Mouse (Mus musculus) kidney, adult 2 months (tissue): ENCODE data around the gene Pds5a. TPM values are rescaled to one million over a fixed set of nuclear protein-coding genes. Genes with fewer than 3 reads are reported as not detected.

Source experiments
- DNase-seq: peaks from one replicate; pipeline ENCODE4 v3.0.0; 2021
- H3K27ac ChIP-seq: fragments of 200-500 bp; 2 replicates; pipeline ENCODE4 v1.5.1; 2012; ENCODE audit warnings: low read depth, low read length, control low read depth, inconsistent platforms; ENCODE audit not compliant: insufficient read depth
- H3K27me3 ChIP-seq: fragments of 200-500 bp; replicated peaks from 2 replicates; pipeline ENCODE4 v1.6.1; 2012; ENCODE audit warnings: mild to moderate bottlenecking, moderate library complexity, low read length, inconsistent platforms; ENCODE audit not compliant: control insufficient read depth, insufficient read depth
- H3K36me3 ChIP-seq: fragments of 200-500 bp; 2 replicates; pipeline ENCODE4 v1.6.1; 2012; ENCODE audit warnings: mild to moderate bottlenecking, moderate library complexity, low read length, inconsistent platforms; ENCODE audit not compliant: control insufficient read depth, insufficient read depth
- H3K4me1 ChIP-seq: fragments of 200-500 bp; 2 replicates; pipeline ENCODE4 v1.6.1; 2011; ENCODE audit warnings: low read length; ENCODE audit not compliant: control insufficient read depth, insufficient read depth
- H3K4me3 ChIP-seq: fragments of 200-500 bp; 2 replicates; pipeline ENCODE4 v1.5.1; 2011; ENCODE audit warnings: mild to moderate bottlenecking, low read depth, low read length, control low read depth; ENCODE audit not compliant: insufficient read depth
- CTCF ChIP-seq: fragments of 200-500 bp; conservative IDR thresholded peaks from 2 replicates; pipeline ENCODE4 v1.5.1; 2011; ENCODE audit warnings: low read depth, mild to moderate bottlenecking, control low read depth, low read length, moderate library complexity, mixed read lengths; ENCODE audit not compliant: insufficient read depth, insufficient read length
- POLR2A ChIP-seq: fragments of 200-500 bp; IDR thresholded peaks from one replicate; pipeline ENCODE4 v1.6.1; 2011; ENCODE audit warnings: low read depth, low read length, control low read depth
- WGBS: fragments of 180-500 bp; shearing (Covaris S2); methylation state at CpG from one replicate; pipeline ENCODE4 v1.1.7; 2018; 5-methylcytosine and 5-hydroxymethylcytosine counted together
- polyA plus RNA-seq: library from polyadenylated mRNA; depleted of rRNA; stranded (reverse); fragments of >200 nt; gene quantifications from 2 replicates; pipeline ENCODE4 v1.2.3, GENCODE M21; 2012

The Pds5a gene
- polyA plus RNA-seq, 1 experiment = 17.3 TPM

GRCm38 (mm10) chr5:65665370-65665769 lies 32.7 kb downstream of the Pds5a start:
- DNase-seq = no peak
- Histone ChIP-seq H3K4me1 (no peaks in the 10 kb centered on the region), H3K4me3 (no peak overlapping the region)

GRCm38 (mm10) chr5:65661958-65662357 lies 36.1 kb downstream of the Pds5a start:
- H3K4me1 ChIP-seq = no peaks in the 10 kb centered on the region
- DNase-seq = no peak
- no peak overlapping the region for H3K27ac ChIP-seq
- TF ChIP-seq POLR2A (no peak), CTCF (no peak)
- 95% methylated on average over 2 of the region's 2 CpGs for WGBS
- H3K27me3 ChIP-seq = no peaks in the 10 kb centered on the region
- H3K36me3 ChIP-seq = peaks cover 2% of the 10 kb centered on the region; the same call in 1 of the 2 replicates
- H3K4me3 ChIP-seq = no peak overlapping the region

More at GRCm38 (mm10) chr5:65665370-65665769, 32.7 kb downstream of the Pds5a start:
- no peaks in the 10 kb centered on the region; the same call in 1 of the 2 replicates for H3K36me3 ChIP-seq
- no peak overlapping the region for H3K27ac ChIP-seq
- 55% methylated on average over 1 of the region's 1 CpGs for WGBS
- TF ChIP-seq POLR2A (no peak), CTCF (no peak)
- no peaks in the 10 kb centered on the region for H3K27me3 ChIP-seq

DNA sequence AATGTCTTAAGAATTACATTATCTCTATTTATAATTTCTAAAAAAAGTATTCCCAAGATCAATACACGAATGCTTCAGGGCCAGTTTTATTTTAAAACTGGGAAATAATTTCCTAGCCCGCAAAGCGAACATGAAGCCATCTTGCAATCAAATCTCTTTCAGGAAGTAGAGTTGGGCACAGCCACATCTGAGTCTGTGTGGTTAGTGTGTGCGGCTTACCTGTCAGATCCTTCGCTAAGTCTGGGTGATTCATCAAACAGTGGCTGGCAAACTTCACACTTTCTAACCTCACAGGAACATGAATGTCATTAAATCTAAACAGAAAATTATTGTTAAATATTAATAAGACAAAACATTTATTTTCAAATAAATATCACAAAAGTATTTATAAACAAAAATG lies 44.3 kb downstream of the Pds5a start:
- H3K36me3 ChIP-seq = peaks cover 9% of the 10 kb centered on the region

GRCm38 (mm10) chr5:65638896-65639295 lies 59.2 kb downstream of the Pds5a start:
- H3K36me3 ChIP-seq = peaks cover 6% of the 10 kb centered on the region
- no peak for TF ChIP-seq POLR2A
- TF ChIP-seq CTCF = no peak
- WGBS = 90% methylated on average over 1 of the region's 1 CpGs
- H3K4me1 ChIP-seq = no peaks in the 10 kb centered on the region
- no peak overlapping the region for H3K4me3 ChIP-seq
- DNase-seq = no peak
- H3K27ac ChIP-seq = no peak overlapping the region
- H3K27me3 ChIP-seq = no peaks in the 10 kb centered on the region

More for the DNA sequence above, 44.3 kb downstream of the Pds5a start:
- no peaks in the 10 kb centered on the region for H3K27me3 ChIP-seq
- no peak overlapping the region for H3K4me3 ChIP-seq
- H3K4me1 ChIP-seq = no peaks in the 10 kb centered on the region
- no peak for TF ChIP-seq CTCF
- no peak for TF ChIP-seq POLR2A
- no peak overlapping the region for H3K27ac ChIP-seq
- no peak for DNase-seq
- WGBS = 95% methylated on average over 5 of the region's 5 CpGs

GRCm38 (mm10) chr5:65624340-65624739 lies 73.7 kb downstream of the Pds5a start:
- Histone ChIP-seq H3K4me3 (no peak overlapping the region), H3K4me1 (peaks cover 2% of the 10 kb centered on the region; the same call in 1 of the 2 replicates), H3K36me3 (peaks cover 3% of the 10 kb centered on the region; the same call in 1 of the 2 replicates), H3K27me3 (no peaks in the 10 kb centered on the region), H3K27ac (no peak overlapping the region)
- TF ChIP-seq POLR2A = no peak
- no peak for TF ChIP-seq CTCF
- peak; percentile 41 for DNase-seq

GRCm38 (mm10) chr5:65613152-65613924 lies 84.7 kb downstream of the Pds5a start:
- WGBS = 81% methylated on average over 9 of the region's 9 CpGs

GRCm38 (mm10) chr5:65610541-65610940 lies 87.5 kb downstream of the Pds5a start:
- Histone ChIP-seq H3K27me3 (no peaks in the 10 kb centered on the region), H3K36me3 (peaks cover 3% of the 10 kb centered on the region; the same call in 1 of the 2 replicates), H3K4me1 (peaks cover 7% of the 10 kb centered on the region; the same call in 1 of the 2 replicates), H3K27ac (peak overlapping the region; percentile 23; the same call in 1 of the 2 replicates), H3K4me3 (no peak overlapping the region)
- WGBS = 85% methylated on average over 4 of the region's 4 CpGs
- TF ChIP-seq POLR2A (no peak), CTCF (no peak)
- no peak for DNase-seq

More at GRCm38 (mm10) chr5:65613152-65613924, 84.7 kb downstream of the Pds5a start:
- H3K4me3 ChIP-seq = no peak overlapping the region
- peak overlapping the region; percentile 41; the same call in 1 of the 2 replicates for H3K27ac ChIP-seq
- peaks cover 2% of the 10 kb centered on the region; the same call in 1 of the 2 replicates for H3K4me1 ChIP-seq
- no peaks in the 10 kb centered on the region for H3K27me3 ChIP-seq
- peaks cover 4% of the 10 kb centered on the region; the same call in 1 of the 2 replicates for H3K36me3 ChIP-seq
- no peak for TF ChIP-seq CTCF
- no peak for TF ChIP-seq POLR2A
- DNase-seq = no peak
